Mouse (Mus musculus) limb, embryonic 11.5 days (tissue): ENCODE results near the gene Gm49333. TPM values are rescaled to one million over a fixed set of nuclear protein-coding genes. Genes with fewer than 3 reads are reported as not detected.

Source experiments
- ATAC-seq: fragments of 200-750 bp; cut with Nextera tagmentation; 2 replicates; pipeline ENCODE4 v1.8.0; 2017; ENCODE audit warnings: low read depth; ENCODE audit not compliant: insufficient number of reproducible peaks, low FRiP score, low TSS enrichment
- DNase-seq: peaks from one replicate; pipeline ENCODE4 v3.0.0-alpha.2; 2015; ENCODE audit warnings: low spot score
- H3K27ac ChIP-seq: fragments of 300-500 bp; sonication (generic); replicated peaks from 2 replicates; pipeline ENCODE4 v1.5.1; 2014; ENCODE audit warnings: low read depth, mild to moderate bottlenecking, low read length
- H3K27me3 ChIP-seq: fragments of 300-500 bp; sonication (generic); 2 replicates; pipeline ENCODE4 v1.6.1; 2014; ENCODE audit warnings: mild to moderate bottlenecking, low read length, mixed read lengths; ENCODE audit not compliant: control insufficient read depth, insufficient read depth
- H3K36me3 ChIP-seq: fragments of 300-500 bp; sonication (generic); 2 replicates; pipeline ENCODE4 v1.6.1; 2014; ENCODE audit warnings: mild to moderate bottlenecking, low read length, moderate library complexity, mixed read lengths; ENCODE audit not compliant: control insufficient read depth, insufficient read depth
- H3K4me1 ChIP-seq: fragments of 300-500 bp; sonication (generic); 2 replicates; pipeline ENCODE4 v1.6.1; 2014; ENCODE audit warnings: low read length, mixed read lengths; ENCODE audit not compliant: control insufficient read depth, insufficient read depth
- H3K4me2 ChIP-seq: fragments of 300-500 bp; sonication (generic); 2 replicates; pipeline ENCODE4 v1.6.1; 2014; ENCODE audit warnings: low read depth, mild to moderate bottlenecking, moderate library complexity; ENCODE audit not compliant: severe bottlenecking
- H3K4me3 ChIP-seq: fragments of 300-500 bp; sonication (generic); 2 replicates; pipeline ENCODE4 v1.5.1; 2014; ENCODE audit warnings: low read depth, low read length
- H3K9ac ChIP-seq: fragments of 300-500 bp; sonication (generic); 2 replicates; pipeline ENCODE4 v1.6.1; 2014; ENCODE audit warnings: mild to moderate bottlenecking, low read length
- H3K9me3 ChIP-seq: fragments of 300-500 bp; sonication (generic); 2 replicates; pipeline ENCODE4 v1.6.1; 2016; ENCODE audit warnings: low read length; ENCODE audit not compliant: control insufficient read depth
- WGBS: fragments of 180-500 bp; shearing (Covaris S2); extraction: QIAGEN DNeasy Blood & Tissue Kit; methylation state at CpG from one replicate; pipeline ENCODE4 v1.1.7; 2014; 5-methylcytosine and 5-hydroxymethylcytosine counted together
- polyA plus RNA-seq: library from polyadenylated mRNA; unstranded; fragments of >200 nt; fragmentation: Nextera tagmentation; extraction: Ambion mirVana; gene quantifications from 2 replicates; pipeline ENCODE4 v1.2.1, GENCODE M21; 2014

Gm49333 gene
- polyA plus RNA-seq, 1 experiment from 2014 or later, result not detected

DNA sequence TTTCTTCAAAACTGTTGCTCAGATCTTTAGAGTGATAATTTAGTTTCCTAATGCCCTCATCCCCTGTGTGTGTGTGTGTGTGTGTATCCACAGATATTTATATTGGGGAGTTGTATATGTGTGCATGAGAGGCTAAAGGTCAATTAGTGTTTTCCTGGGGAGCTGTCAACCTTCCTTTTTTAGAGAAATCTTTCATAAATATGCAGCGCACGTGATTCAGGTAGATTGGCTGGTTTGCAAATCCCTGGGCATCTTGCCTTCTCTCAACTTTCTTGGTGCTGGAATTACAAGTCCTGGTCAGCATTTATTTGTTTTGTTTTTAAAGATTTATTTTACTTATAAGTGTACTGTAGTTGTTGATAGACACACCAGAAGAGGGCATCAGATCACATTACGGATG lies 58.9 kb downstream of the Gm49333 start:
- Histone ChIP-seq H3K9me3 (no peaks in the 10 kb centered on the region), H3K4me3 (no peak overlapping the region), H3K4me1 (peaks cover 12% of the 10 kb centered on the region), H3K36me3 (peaks cover 3% of the 10 kb centered on the region; the same call in 1 of the 2 replicates), H3K4me2 (no peak overlapping the region), H3K27me3 (no peaks in the 10 kb centered on the region), H3K9ac (no peak overlapping the region), H3K27ac (no peak overlapping the region)
- ATAC-seq, result no peak
- WGBS, result 90% methylated on average over 3 of the region's 3 CpGs
- DNase-seq, result no peak

DNA sequence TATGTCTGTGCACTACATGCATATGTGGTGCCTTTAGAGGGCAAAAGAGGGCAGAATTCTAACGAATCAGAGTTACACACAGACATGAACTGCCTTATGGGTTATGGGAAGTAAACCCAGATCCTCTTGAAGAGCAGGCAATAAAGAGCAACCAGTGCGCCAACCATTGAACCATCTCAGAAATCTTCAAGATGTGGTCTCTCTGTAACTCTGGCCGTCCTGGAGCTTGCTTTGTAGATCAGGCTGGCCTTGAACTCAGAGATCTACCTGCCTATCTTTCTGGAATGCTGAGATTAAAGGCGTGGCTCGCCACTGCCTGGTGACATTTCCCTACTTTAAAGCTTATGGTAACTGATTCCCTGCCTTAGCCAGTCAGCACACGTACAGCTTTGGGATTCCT lies 60.5 kb downstream of the Gm49333 start:
- no peak for DNase-seq
- Histone ChIP-seq H3K9ac (no peak overlapping the region), H3K4me1 (peaks cover 12% of the 10 kb centered on the region), H3K27ac (no peak overlapping the region), H3K9me3 (no peaks in the 10 kb centered on the region), H3K4me2 (peak overlapping the region; percentile 39; the same call in 1 of the 2 replicates), H3K27me3 (no peaks in the 10 kb centered on the region), H3K4me3 (peak overlapping the region; percentile 96), H3K36me3 (peaks cover 14% of the 10 kb centered on the region)
- 0 out of 2 replicates have a peak, but pooled peaks have one; percentile 6 for ATAC-seq
- WGBS, result 30% methylated on average over 6 of the region's 6 CpGs

DNA sequence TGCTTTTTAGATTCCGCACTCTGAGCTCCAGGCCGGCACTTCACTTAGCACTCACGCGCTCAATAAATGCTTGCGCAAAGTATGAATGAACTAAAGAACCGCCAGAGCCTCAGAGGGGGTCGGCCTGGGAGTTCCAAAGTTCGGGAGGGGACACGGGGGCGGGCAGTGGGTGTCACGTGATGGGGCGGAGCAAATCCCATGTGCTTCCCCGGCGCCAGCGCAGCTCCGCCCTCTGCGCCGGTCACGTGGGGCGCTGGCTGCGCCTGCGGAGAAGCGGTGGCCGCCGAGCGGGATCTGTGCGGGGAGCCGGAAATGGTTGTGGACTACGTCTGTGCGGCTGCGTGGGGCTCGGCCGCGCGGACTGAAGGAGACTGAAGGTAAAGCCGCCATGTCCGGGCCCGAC lies 61.1 kb downstream of the Gm49333 start:
- ATAC-seq (peak; percentile 94), DNase-seq (peak; percentile 96)
- Histone ChIP-seq H3K27me3 (no peaks in the 10 kb centered on the region), H3K9me3 (no peaks in the 10 kb centered on the region), H3K9ac (peak overlapping the region; percentile 95), H3K27ac (peak overlapping the region; percentile 94), H3K36me3 (peaks cover 14% of the 10 kb centered on the region), H3K4me2 (peak overlapping the region; percentile 82), H3K4me3 (peak overlapping the region; percentile 96), H3K4me1 (peaks cover 12% of the 10 kb centered on the region)
- WGBS, result under 1% methylated on average over 33 of the region's 38 CpGs

DNA sequence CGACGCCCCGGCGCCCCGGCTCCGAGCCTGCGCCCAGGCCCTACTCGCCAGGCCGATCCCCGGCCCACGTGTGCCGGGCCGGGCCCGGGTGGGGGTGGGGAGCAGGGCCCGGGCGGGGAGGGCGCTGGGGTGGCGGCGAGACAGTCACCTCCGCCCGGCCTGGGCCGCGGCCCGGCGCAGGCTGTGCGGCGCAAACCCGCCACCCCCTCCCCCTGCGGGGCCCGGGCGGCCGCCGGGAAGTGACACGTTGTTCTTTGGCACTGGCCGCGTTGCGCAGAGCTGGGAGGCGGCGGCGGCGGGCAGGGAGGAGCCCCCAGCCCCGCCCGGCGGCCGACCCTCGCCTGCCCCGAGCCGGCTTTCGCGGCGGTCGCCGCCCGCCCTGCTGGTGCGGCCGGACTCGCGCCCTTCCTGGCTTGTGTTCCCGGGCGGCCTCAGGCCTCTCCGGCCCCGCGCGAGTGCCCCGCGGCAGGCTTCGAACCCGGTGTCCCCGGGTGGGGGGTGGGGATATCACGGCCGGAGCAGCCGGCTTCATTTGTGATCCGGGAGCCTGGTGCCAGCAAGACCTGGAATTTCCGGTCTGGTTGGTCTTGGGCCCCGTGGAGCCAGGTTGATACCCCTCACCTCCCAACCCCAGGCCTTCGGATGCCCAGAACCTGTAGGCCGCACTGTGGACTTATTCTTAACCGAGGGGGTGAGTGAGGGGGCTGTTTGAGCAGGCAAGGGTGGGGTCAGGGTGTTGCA lies 61.7 kb downstream of the Gm49333 start:
- ATAC-seq (peak; percentile 79; the same call in 1 of the 2 replicates), DNase-seq (peak; percentile 51)
- under 1% methylated on average over 55 of the region's 78 CpGs for WGBS
- Histone ChIP-seq H3K27me3 (no peaks in the 10 kb centered on the region), H3K27ac (peak overlapping the region; percentile 94), H3K36me3 (peaks cover 17% of the 10 kb centered on the region), H3K4me2 (peak overlapping the region; percentile 82), H3K9me3 (no peaks in the 10 kb centered on the region), H3K4me3 (peak overlapping the region; percentile 96), H3K4me1 (peaks cover 12% of the 10 kb centered on the region), H3K9ac (peak overlapping the region; percentile 95)

DNA sequence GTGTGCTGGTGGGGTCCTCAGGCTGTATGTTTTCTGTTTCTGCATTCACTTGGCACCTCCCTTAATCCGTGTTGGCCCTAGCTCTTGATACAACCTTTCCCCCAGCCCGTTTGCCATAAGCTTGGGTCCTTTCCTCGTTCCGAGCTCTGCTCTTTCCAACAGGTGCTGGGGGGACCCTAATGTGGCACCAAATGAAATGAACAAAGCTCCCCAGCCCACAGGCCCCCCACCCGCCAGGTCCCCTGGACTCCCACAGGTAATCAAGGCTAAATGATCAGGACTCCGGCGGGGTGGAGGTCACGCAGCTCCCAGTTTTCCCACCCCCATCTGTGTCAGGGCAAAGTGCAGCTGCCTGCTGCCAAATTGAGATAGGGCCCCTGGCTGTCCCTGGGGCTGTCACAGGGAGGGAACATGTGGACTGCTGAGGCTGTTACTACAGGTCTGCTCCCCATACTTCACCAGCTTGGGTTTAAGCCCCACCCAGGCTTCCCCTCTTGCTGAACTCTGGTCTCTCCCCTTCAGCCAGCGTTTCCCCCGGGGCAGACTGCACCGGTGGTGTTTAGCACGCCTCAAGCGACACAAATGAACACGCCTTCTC lies 62.4 kb downstream of the Gm49333 start:
- Histone ChIP-seq H3K27ac (no peak overlapping the region; the same call in 1 of the 2 replicates), H3K9me3 (no peaks in the 10 kb centered on the region), H3K27me3 (no peaks in the 10 kb centered on the region), H3K36me3 (peaks cover 19% of the 10 kb centered on the region), H3K4me3 (peak overlapping the region; percentile 96), H3K9ac (peak overlapping the region; percentile 95), H3K4me1 (peaks cover 12% of the 10 kb centered on the region), H3K4me2 (peak overlapping the region; percentile 82)
- 8% methylated on average over 14 of the region's 14 CpGs for WGBS
- ATAC-seq, result no peak
- peak; percentile 32 for DNase-seq

DNA sequence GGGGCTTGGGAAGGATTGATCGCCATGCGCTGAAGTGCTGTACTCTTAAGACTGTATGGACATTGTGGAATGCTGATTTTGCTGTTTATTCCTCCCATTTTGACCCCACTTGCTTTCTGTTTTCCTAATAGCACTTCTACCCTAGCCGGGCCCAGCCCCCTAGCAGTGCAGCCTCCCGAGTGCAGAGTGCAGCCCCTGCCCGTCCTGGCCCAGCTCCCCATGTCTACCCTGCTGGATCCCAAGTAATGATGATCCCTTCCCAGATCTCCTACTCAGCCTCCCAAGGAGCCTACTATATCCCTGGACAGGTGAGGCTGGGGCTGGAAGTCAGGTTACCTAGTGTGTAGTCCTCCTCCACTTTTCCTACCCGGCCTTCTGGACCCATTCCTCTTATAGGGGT lies 63.8 kb downstream of the Gm49333 start:
- WGBS, result 95% methylated on average over 6 of the region's 6 CpGs
- no peak for ATAC-seq
- peaks cover 25% of the 10 kb centered on the region for H3K36me3 ChIP-seq
- H3K4me3 ChIP-seq, result no peak overlapping the region
- no peak overlapping the region for H3K4me2 ChIP-seq
- no peaks in the 10 kb centered on the region for H3K9me3 ChIP-seq
- peaks cover 12% of the 10 kb centered on the region for H3K4me1 ChIP-seq
- no peak overlapping the region for H3K27ac ChIP-seq
- DNase-seq, result no peak
- no peaks in the 10 kb centered on the region for H3K27me3 ChIP-seq
- H3K9ac ChIP-seq, result no peak overlapping the region

DNA sequence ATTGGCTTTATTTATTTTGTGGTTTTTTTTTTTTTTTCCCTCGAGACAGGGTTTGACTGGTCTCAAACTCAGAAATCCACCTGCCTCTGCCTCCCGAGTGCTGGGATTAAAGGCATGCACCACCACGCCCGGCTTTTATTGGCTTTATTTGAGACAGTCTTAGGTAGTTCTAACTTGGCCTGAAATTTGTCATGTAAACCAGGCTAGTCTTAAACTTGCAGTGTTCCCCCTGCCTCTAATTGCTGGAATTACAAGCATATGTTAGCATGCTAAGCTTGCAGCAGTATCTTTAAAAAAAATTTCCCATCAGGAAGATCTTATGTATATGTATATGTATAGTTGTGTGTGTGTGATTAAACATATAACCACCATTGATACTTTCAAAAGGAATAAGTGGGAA lies 65.3 kb downstream of the Gm49333 start:
- Histone ChIP-seq H3K4me1 (peaks cover 12% of the 10 kb centered on the region), H3K4me3 (no peak overlapping the region), H3K9me3 (no peaks in the 10 kb centered on the region), H3K36me3 (peaks cover 36% of the 10 kb centered on the region), H3K27ac (no peak overlapping the region), H3K27me3 (no peaks in the 10 kb centered on the region), H3K4me2 (no peak overlapping the region), H3K9ac (no peak overlapping the region)
- no peak for ATAC-seq
- DNase-seq, result no peak
- WGBS, result 80% methylated on average over 4 of the region's 4 CpGs

DNA sequence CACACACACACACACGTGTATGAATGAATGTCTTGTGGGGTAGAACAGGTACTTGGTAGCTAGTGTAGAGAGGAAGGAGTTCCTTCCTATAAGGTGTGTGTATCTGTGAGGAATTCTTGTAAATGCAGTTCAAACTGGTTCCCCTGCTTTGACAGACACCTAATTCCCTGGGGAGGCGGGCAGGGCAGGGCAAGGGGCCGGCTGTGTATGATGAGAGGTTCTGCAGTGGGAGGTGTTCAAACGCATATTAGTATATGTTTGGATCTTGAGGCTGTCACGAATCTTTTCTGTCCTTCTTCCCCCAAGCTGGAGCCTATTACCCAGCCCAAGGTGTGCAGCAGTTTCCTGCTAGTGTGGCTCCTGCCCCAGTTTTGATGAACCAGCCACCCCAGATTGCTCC lies 66.0 kb downstream of the Gm49333 start:
- 89% methylated on average over 5 of the region's 5 CpGs for WGBS
- no peak overlapping the region for H3K27ac ChIP-seq
- peaks cover 43% of the 10 kb centered on the region for H3K36me3 ChIP-seq
- no peaks in the 10 kb centered on the region for H3K27me3 ChIP-seq
- no peak overlapping the region for H3K4me3 ChIP-seq
- no peak for ATAC-seq
- DNase-seq, result no peak
- no peak overlapping the region for H3K9ac ChIP-seq
- no peaks in the 10 kb centered on the region for H3K9me3 ChIP-seq
- no peak overlapping the region for H3K4me2 ChIP-seq
- peaks cover 10% of the 10 kb centered on the region for H3K4me1 ChIP-seq
